Mouse (Mus musculus): ENCODE measurements around the gene Prkar2b. TPM values are rescaled to one million over a fixed set of nuclear protein-coding genes. Genes with fewer than 3 reads are reported as not detected.

Prkar2b gene
- polyA plus RNA-seq, 1 experiment from 2014 or later = 29.6 TPM

DNA sequence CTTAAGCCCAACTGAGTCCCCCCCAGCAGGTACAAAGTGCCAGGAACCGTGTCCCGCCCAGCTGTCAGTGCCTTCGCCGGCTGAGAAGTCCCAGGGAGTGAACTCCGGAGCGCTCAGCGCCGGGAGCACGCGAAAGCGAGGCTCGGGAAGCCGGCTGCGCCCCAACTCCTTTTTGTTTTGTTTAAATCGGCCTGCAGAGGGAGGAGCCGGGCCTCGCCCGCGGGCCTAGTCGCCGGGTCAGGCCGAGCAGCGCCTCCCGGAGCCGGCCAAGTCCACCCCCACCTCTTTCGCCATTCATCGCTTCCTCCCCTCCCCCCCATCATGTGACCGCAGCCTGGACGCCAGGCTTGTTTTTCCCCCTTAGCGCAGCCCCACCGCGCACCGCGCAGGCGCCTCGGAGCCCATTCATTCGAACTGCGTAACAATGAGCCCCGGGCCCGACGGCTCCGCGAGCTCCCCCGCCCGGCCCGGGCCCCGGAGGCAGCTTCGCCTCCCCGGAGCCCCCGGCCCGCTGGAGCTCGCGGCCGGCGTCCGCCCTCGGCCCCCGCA lies 111.8 kb downstream of the Prkar2b start:
- WGBS = under 1% methylated on average over 57 of the region's 58 CpGs
- peak; percentile 75 for ATAC-seq (ENCODE audit: insufficient read depth, low FRiP score, low read depth)
- H3K27ac ChIP-seq = peak overlapping the region; percentile 98
- H3K4me3 ChIP-seq (replicated peaks) = peak overlapping the region; percentile 85
- no peaks in the 10 kb centered on the region for H3K9me3 ChIP-seq
- no peaks in the 10 kb centered on the region for H3K36me3 ChIP-seq
- H3K4me1 ChIP-seq = no peaks in the 10 kb centered on the region
- H3K4me2 ChIP-seq = peak overlapping the region; percentile 66
- H3K9ac ChIP-seq = peak overlapping the region; percentile 59
- H3K27me3 ChIP-seq (replicated peaks) = no peaks in the 10 kb centered on the region

GRCm38 (mm10) chr12:31948101-31949000 lies 112.7 kb downstream of the Prkar2b start:
- 19% methylated on average over 7 of the region's 7 CpGs for WGBS
- Histone ChIP-seq H3K4me1 (no peaks in the 10 kb centered on the region), H3K36me3 (peaks cover 4% of the 10 kb centered on the region; the same call in 1 of the 2 replicates), H3K9me3 (no peaks in the 10 kb centered on the region), H3K9ac (no peak overlapping the region), H3K4me3 (replicated peaks) (peak overlapping the region; percentile 85), H3K27ac (peak overlapping the region; percentile 98; the same call in 1 of the 2 replicates), H3K4me2 (peak overlapping the region; percentile 66), H3K27me3 (replicated peaks) (no peaks in the 10 kb centered on the region)
- ATAC-seq (ENCODE audit: insufficient read depth, low FRiP score, low read depth) = no peak

GRCm38 (mm10) chr12:31947476-31947875 lies 113.6 kb downstream of the Prkar2b start:
- Histone ChIP-seq H3K27ac (no peak overlapping the region), H3K9me3 (no peaks in the 10 kb centered on the region), H3K4me3 (replicated peaks) (no peak overlapping the region), H3K9ac (no peak overlapping the region), H3K27me3 (replicated peaks) (no peaks in the 10 kb centered on the region), H3K36me3 (peaks cover 12% of the 10 kb centered on the region), H3K4me1 (no peaks in the 10 kb centered on the region), H3K4me2 (no peak overlapping the region)
- no peak for ATAC-seq (ENCODE audit: insufficient read depth, low FRiP score, low read depth)
- WGBS = 90% methylated on average over 5 of the region's 5 CpGs

- no peak for ATAC-seq (ENCODE audit: insufficient read depth, low FRiP score, low read depth)
- Histone ChIP-seq H3K36me3 (peaks cover 16% of the 10 kb centered on the region), H3K4me3 (replicated peaks) (no peak overlapping the region), H3K27ac (no peak overlapping the region), H3K4me2 (no peak overlapping the region), H3K27me3 (replicated peaks) (no peaks in the 10 kb centered on the region), H3K9ac (no peak overlapping the region), H3K4me1 (no peaks in the 10 kb centered on the region), H3K9me3 (no peaks in the 10 kb centered on the region)
- WGBS = 87% methylated on average over 2 of the region's 2 CpGs
Observed at GRCm38 (mm10) chr12:31944405-31944804, 116.7 kb downstream of the Prkar2b start.

DNA sequence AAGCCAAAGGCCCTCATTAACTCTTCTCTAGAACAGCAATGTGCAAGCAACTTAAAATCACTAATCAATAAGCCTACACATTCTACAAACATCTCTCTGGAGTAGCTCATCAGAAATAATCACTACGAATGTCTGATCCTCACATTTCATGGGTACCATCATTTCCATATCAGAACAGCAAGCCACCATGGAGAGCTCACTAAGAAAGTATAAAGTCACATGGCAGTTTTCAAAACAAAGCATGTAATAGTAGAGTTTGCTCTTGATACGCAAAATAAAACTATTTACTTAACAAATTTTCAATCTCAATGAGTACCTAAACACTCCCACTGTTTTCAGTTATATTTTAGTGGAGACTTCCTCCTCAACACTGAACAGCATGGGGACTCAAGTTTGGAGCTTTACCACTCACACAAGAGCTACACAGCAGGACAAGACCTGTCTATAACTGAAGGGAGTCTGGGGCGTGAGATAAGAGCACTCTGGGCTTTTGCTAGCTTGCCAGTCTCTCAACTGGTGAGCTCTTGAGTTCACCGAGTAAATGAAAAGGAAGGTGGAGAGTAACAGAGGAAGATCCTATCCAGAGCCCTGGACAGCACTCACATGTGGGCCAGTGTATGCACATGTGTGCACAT lies 118.0 kb downstream of the Prkar2b start:
- Histone ChIP-seq H3K36me3 (peaks cover 22% of the 10 kb centered on the region), H3K27me3 (replicated peaks) (no peaks in the 10 kb centered on the region), H3K9ac (no peak overlapping the region), H3K27ac (no peak overlapping the region), H3K4me2 (no peak overlapping the region), H3K4me3 (replicated peaks) (no peak overlapping the region), H3K4me1 (no peaks in the 10 kb centered on the region), H3K9me3 (no peaks in the 10 kb centered on the region)
- 80% methylated on average over 4 of the region's 4 CpGs for WGBS
- no peak for ATAC-seq (ENCODE audit: insufficient read depth, low FRiP score, low read depth)

DNA sequence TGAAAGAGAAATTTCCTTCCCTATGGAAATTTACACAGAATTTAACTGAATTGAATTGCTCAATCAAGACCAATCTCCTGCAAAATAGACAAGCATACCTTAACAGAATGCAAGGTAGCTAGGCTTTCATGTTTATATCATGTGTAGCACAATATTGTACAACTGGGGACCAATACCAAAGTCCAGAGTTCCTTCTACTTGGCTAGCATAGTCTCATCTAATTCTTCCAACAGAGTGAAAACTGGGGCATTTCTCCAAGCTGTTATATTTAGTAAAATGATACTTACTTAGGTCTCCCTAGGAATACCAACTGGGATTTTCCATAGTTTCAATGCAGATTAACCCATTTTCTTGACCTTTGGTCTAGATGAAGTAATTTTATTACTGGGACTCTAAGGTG lies 122.1 kb downstream of the Prkar2b start:
- Histone ChIP-seq H3K9me3 (no peaks in the 10 kb centered on the region), H3K4me3 (replicated peaks) (no peak overlapping the region), H3K36me3 (peaks cover 38% of the 10 kb centered on the region), H3K4me2 (no peak overlapping the region), H3K9ac (no peak overlapping the region), H3K27me3 (replicated peaks) (no peaks in the 10 kb centered on the region), H3K27ac (no peak overlapping the region), H3K4me1 (no peaks in the 10 kb centered on the region)
- no peak for ATAC-seq (ENCODE audit: insufficient read depth, low FRiP score, low read depth)

- Histone ChIP-seq H3K36me3 (peaks cover 35% of the 10 kb centered on the region), H3K9ac (no peak overlapping the region)
- WGBS = 93% methylated on average over 4 of the region's 4 CpGs
Observed at GRCm38 (mm10) chr12:31938391-31938997, 122.6 kb downstream of the Prkar2b start.

GRCm38 (mm10) chr12:31937613-31938012 lies 123.5 kb downstream of the Prkar2b start:
- Histone ChIP-seq H3K4me2 (no peak overlapping the region), H3K4me1 (no peaks in the 10 kb centered on the region), H3K27me3 (replicated peaks) (no peaks in the 10 kb centered on the region), H3K9ac (no peak overlapping the region), H3K9me3 (no peaks in the 10 kb centered on the region), H3K4me3 (replicated peaks) (no peak overlapping the region), H3K27ac (no peak overlapping the region), H3K36me3 (peaks cover 27% of the 10 kb centered on the region)
- ATAC-seq (ENCODE audit: insufficient read depth, low FRiP score, low read depth) = no peak
- WGBS = 76% methylated on average over 3 of the region's 3 CpGs

More at GRCm38 (mm10) chr12:31938391-31938997, 122.6 kb downstream of the Prkar2b start:
- Histone ChIP-seq H3K4me3 (replicated peaks) (no peak overlapping the region), H3K27me3 (replicated peaks) (no peaks in the 10 kb centered on the region), H3K4me2 (no peak overlapping the region), H3K4me1 (no peaks in the 10 kb centered on the region), H3K9me3 (no peaks in the 10 kb centered on the region), H3K27ac (no peak overlapping the region)
- ATAC-seq (ENCODE audit: insufficient read depth, low FRiP score, low read depth) = no peak

GRCm38 (mm10) chr12:31936657-31937300 lies 124.3 kb downstream of the Prkar2b start:
- H3K4me1 ChIP-seq = no peaks in the 10 kb centered on the region
- H3K9me3 ChIP-seq = no peaks in the 10 kb centered on the region
- no peak for ATAC-seq (ENCODE audit: insufficient read depth, low FRiP score, low read depth)
- H3K9ac ChIP-seq = no peak overlapping the region
- H3K27me3 ChIP-seq (replicated peaks) = no peaks in the 10 kb centered on the region
- H3K27ac ChIP-seq = no peak overlapping the region
- no peak overlapping the region for H3K4me3 ChIP-seq (replicated peaks)
- H3K36me3 ChIP-seq = peaks cover 31% of the 10 kb centered on the region
- no peak overlapping the region for H3K4me2 ChIP-seq
- WGBS = 53% methylated on average over 6 of the region's 6 CpGs

DNA sequence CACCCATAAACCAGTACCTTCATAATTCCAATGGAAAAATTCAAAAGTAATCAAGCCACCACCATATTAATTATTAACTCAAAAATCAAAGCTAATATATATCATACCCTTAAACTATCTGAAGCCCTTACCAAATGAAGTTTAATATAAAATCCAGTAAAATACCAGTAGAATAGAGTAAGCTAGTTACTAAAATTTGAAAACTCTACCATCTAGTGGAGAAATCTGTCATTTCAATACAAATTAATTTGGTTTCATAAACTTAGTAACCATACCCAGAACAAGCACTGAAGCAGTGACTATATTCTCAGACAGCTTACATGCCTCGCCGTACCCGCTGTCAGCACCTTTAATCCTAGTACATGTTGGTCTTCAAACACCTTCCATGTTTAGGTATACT lies 129.3 kb downstream of the Prkar2b start:
- H3K4me3 ChIP-seq (replicated peaks) = no peak overlapping the region
- no peak overlapping the region for H3K9ac ChIP-seq
- 96% methylated on average over 3 of the region's 3 CpGs for WGBS
- no peak overlapping the region for H3K27ac ChIP-seq
- no peaks in the 10 kb centered on the region for H3K27me3 ChIP-seq (replicated peaks)
- no peak overlapping the region for H3K4me2 ChIP-seq
- ATAC-seq (ENCODE audit: insufficient read depth, low FRiP score, low read depth) = no peak
- no peaks in the 10 kb centered on the region for H3K9me3 ChIP-seq
- H3K4me1 ChIP-seq = no peaks in the 10 kb centered on the region
- H3K36me3 ChIP-seq = peaks cover 33% of the 10 kb centered on the region

- Histone ChIP-seq H3K27me3 (replicated peaks) (no peaks in the 10 kb centered on the region), H3K36me3 (peaks cover 45% of the 10 kb centered on the region)
- 30% methylated on average over 3 of the region's 3 CpGs for WGBS
Observed at GRCm38 (mm10) chr12:31928498-31928897, 132.6 kb downstream of the Prkar2b start.

More at GRCm38 (mm10) chr12:31928498-31928897, 132.6 kb downstream of the Prkar2b start:
- no peak overlapping the region for H3K4me3 ChIP-seq (replicated peaks)
- ATAC-seq (ENCODE audit: insufficient read depth, low FRiP score, low read depth) = no peak
- no peak overlapping the region for H3K27ac ChIP-seq
- no peak overlapping the region for H3K4me2 ChIP-seq
- H3K9ac ChIP-seq = no peak overlapping the region
- H3K4me1 ChIP-seq = no peaks in the 10 kb centered on the region
- no peaks in the 10 kb centered on the region for H3K9me3 ChIP-seq

Measured in stomach, embryonic 15.5 days (tissue).